Mouse (Mus musculus) neural tube, embryonic 11.5 days (tissue): Measurements from ENCODE around the gene Kcnma1. TPM values are rescaled to one million over a fixed set of nuclear protein-coding genes. Genes with fewer than 3 reads are reported as not detected.

Source experiments
- ATAC-seq: fragments of 200-750 bp; cut with Nextera tagmentation; 2 replicates; pipeline ENCODE4 v1.8.0; 2017; ENCODE audit warnings: moderate number of reproducible peaks, mild to moderate bottlenecking, moderate TSS enrichment, moderate library complexity; ENCODE audit not compliant: insufficient read depth, low FRiP score, low TSS enrichment
- DNase-seq: peaks from one replicate; pipeline ENCODE4 v3.0.0-alpha.2; 2015; ENCODE audit warnings: low spot score
- H3K27ac ChIP-seq: fragments of 300-500 bp; sonication (generic); 2 replicates; pipeline ENCODE4 v1.5.1; 2014; ENCODE audit warnings: low read depth, mild to moderate bottlenecking, low read length
- H3K27me3 ChIP-seq: fragments of 300-500 bp; sonication (generic); 2 replicates; pipeline ENCODE4 v1.6.1; 2014; ENCODE audit warnings: mild to moderate bottlenecking, low read length, mixed read lengths; ENCODE audit not compliant: control insufficient read depth, insufficient read depth
- H3K36me3 ChIP-seq: fragments of 300-500 bp; sonication (generic); 2 replicates; pipeline ENCODE4 v1.6.1; 2014; ENCODE audit warnings: mild to moderate bottlenecking, low read length, moderate library complexity, mixed read lengths; ENCODE audit not compliant: control insufficient read depth, insufficient read depth
- H3K4me1 ChIP-seq: fragments of 300-500 bp; sonication (generic); 2 replicates; pipeline ENCODE4 v1.6.1; 2014; ENCODE audit warnings: low read length, mixed read lengths; ENCODE audit not compliant: control insufficient read depth, insufficient read depth
- H3K4me2 ChIP-seq: fragments of 300-500 bp; sonication (generic); 2 replicates; pipeline ENCODE4 v1.6.1; 2014; ENCODE audit warnings: low read depth, mild to moderate bottlenecking, moderate library complexity
- H3K4me3 ChIP-seq: fragments of 300-500 bp; sonication (generic); 2 replicates; pipeline ENCODE4 v1.5.1; 2014; ENCODE audit warnings: low read depth, low read length
- H3K9ac ChIP-seq: fragments of 300-500 bp; sonication (generic); 2 replicates; pipeline ENCODE4 v1.6.1; 2014; ENCODE audit warnings: mild to moderate bottlenecking, low read length
- H3K9me3 ChIP-seq: fragments of 300-500 bp; sonication (generic); 2 replicates; pipeline ENCODE4 v1.6.1; 2016; ENCODE audit warnings: low read length; ENCODE audit not compliant: control insufficient read depth
- WGBS: fragments of 180-500 bp; shearing (Covaris S2); extraction: QIAGEN DNeasy Blood & Tissue Kit; methylation state at CpG from one replicate; pipeline ENCODE4 v1.1.7; 2014; 5-methylcytosine and 5-hydroxymethylcytosine counted together
- polyA plus RNA-seq: library from polyadenylated mRNA; unstranded; fragments of >200 nt; fragmentation: Nextera tagmentation; extraction: Ambion mirVana; gene quantifications from 2 replicates; pipeline ENCODE4 v1.2.1, GENCODE M21; 2014

Gene Kcnma1
- polyA plus RNA-seq, 1 experiment from 2014 or later, result 2.7 TPM

- Histone ChIP-seq H3K36me3 (no peaks in the 10 kb centered on the region), H3K4me1 (no peaks in the 10 kb centered on the region), H3K9me3 (no peaks in the 10 kb centered on the region), H3K4me3 (no peak overlapping the region), H3K9ac (no peak overlapping the region), H3K4me2 (no peak overlapping the region), H3K27me3 (no peaks in the 10 kb centered on the region), H3K27ac (no peak overlapping the region)
- no peak for DNase-seq
- no peak for ATAC-seq
- WGBS, result 56% methylated on average over 7 of the region's 7 CpGs
Observed at GRCm38 (mm10) chr14:23723701-23724430, 290.4 kb downstream of the Kcnma1 start.

- H3K9me3 ChIP-seq, result no peaks in the 10 kb centered on the region
- no peak overlapping the region for H3K4me3 ChIP-seq
- no peak overlapping the region for H3K9ac ChIP-seq
- H3K36me3 ChIP-seq, result no peaks in the 10 kb centered on the region
- no peak for DNase-seq
- 80% methylated on average over 3 of the region's 3 CpGs for WGBS
- H3K4me1 ChIP-seq, result no peaks in the 10 kb centered on the region
- no peak overlapping the region for H3K27ac ChIP-seq
- no peaks in the 10 kb centered on the region for H3K27me3 ChIP-seq
- H3K4me2 ChIP-seq, result no peak overlapping the region
- ATAC-seq, result no peak
Observed at GRCm38 (mm10) chr14:23719246-23719645, 295.0 kb downstream of the Kcnma1 start.

DNA sequence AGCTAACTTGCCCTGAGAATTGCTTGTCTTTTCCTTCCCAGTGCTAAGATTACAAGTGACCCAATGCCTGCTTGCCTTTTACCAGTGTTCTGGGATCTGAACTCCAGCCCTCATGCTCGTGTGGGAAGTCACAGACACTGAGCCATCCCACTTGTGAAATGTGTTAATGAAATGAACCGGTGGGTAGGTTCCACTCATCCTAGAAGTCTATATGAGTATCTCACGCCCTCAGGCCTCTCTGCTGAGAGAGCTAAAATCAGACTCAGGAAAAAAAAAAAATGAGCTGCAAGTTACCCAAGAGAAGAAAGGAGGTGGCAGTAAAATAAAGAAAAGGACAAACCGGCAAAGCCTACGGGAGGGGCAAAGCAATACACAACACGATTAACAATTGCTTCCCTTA, 295.6 kb downstream of the Kcnma1 start:
- 83% methylated on average over 6 of the region's 6 CpGs for WGBS

DNA sequence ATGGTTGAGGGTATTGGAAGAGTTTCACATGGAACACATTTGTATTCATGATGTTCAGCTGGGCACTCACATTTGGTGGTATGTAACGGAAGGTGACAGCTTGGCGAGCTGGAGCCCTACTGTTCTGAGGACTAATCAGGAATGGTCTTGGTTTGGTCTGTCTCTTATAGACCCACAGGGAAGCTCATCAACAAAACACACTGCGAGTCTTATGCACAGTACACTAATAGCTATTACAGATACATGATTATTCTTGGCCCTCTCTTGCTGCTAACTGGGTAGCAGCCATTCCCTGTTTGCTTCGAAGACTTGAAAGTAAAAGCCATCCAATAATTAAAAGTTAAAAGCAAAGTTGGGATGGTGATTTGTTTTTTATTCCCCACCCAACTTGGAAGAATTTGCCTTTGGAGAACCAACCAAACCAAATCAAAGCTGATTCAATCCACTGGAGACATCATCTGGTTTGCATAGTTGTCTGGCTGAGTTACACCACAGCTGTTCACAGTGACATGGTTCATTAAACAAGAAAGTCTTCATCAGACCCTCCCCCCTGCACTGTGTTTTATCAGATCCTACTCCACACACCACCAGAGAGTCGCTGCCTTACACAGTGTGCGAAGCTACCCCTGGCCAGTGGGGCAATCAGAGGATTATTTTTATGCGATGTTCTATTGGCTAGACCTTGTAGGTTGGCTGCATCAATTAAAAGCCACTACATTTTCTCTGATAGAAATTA, 299.7 kb downstream of the Kcnma1 start:
- WGBS, result 65% methylated on average over 7 of the region's 7 CpGs
- no peak overlapping the region for H3K9ac ChIP-seq
- no peaks in the 10 kb centered on the region for H3K36me3 ChIP-seq
- H3K4me1 ChIP-seq, result no peaks in the 10 kb centered on the region
- DNase-seq (no peak), ATAC-seq (no peak)
- no peaks in the 10 kb centered on the region for H3K27me3 ChIP-seq
- H3K9me3 ChIP-seq, result no peaks in the 10 kb centered on the region
- no peak overlapping the region for H3K4me3 ChIP-seq
- H3K4me2 ChIP-seq, result no peak overlapping the region
- H3K27ac ChIP-seq, result no peak overlapping the region

More for the DNA sequence above, 295.6 kb downstream of the Kcnma1 start:
- Histone ChIP-seq H3K36me3 (no peaks in the 10 kb centered on the region), H3K4me2 (no peak overlapping the region), H3K4me1 (no peaks in the 10 kb centered on the region), H3K27me3 (no peaks in the 10 kb centered on the region), H3K9me3 (no peaks in the 10 kb centered on the region), H3K4me3 (no peak overlapping the region), H3K27ac (no peak overlapping the region), H3K9ac (no peak overlapping the region)
- ATAC-seq (no peak), DNase-seq (no peak)

DNA sequence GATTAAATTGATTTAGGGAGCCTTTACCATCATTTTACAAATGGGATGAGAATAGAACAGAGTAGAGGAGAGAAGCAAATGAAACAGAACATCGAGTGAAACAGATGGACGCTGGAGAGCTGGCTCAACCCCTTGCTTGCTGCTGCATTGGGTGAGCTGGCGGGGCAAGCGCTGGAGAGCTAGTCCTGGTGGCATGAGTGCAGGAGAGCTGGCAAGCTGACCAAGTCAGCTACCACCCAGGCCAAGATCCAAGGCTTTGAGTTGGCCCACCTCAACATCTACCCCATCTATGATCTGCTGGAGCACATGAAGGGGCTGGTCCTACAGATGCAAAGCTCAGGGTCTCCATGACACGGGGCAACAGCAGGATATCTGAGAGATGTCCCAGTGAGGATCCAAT, 301.4 kb downstream of the Kcnma1 start:
- Histone ChIP-seq H3K9ac (no peak overlapping the region), H3K4me2 (no peak overlapping the region), H3K27ac (no peak overlapping the region), H3K36me3 (no peaks in the 10 kb centered on the region), H3K4me1 (no peaks in the 10 kb centered on the region), H3K27me3 (no peaks in the 10 kb centered on the region), H3K4me3 (no peak overlapping the region), H3K9me3 (no peaks in the 10 kb centered on the region)
- 85% methylated on average over 5 of the region's 5 CpGs for WGBS
- DNase-seq, result no peak
- ATAC-seq, result no peak

- H3K4me2 ChIP-seq, result no peak overlapping the region
- H3K4me3 ChIP-seq, result no peak overlapping the region
- no peaks in the 10 kb centered on the region for H3K4me1 ChIP-seq
- H3K9me3 ChIP-seq, result no peaks in the 10 kb centered on the region
- H3K27ac ChIP-seq, result no peak overlapping the region
- no peaks in the 10 kb centered on the region for H3K27me3 ChIP-seq
- no peaks in the 10 kb centered on the region for H3K36me3 ChIP-seq
- no peak overlapping the region for H3K9ac ChIP-seq
- DNase-seq (no peak), ATAC-seq (no peak)
- WGBS, result 72% methylated on average over 7 of the region's 7 CpGs
Observed at GRCm38 (mm10) chr14:23710954-23711353, 303.3 kb downstream of the Kcnma1 start.

- 84% methylated on average over 10 of the region's 10 CpGs for WGBS
- ATAC-seq (no peak), DNase-seq (no peak)
- Histone ChIP-seq H3K36me3 (no peaks in the 10 kb centered on the region), H3K4me1 (no peaks in the 10 kb centered on the region), H3K9ac (no peak overlapping the region), H3K9me3 (no peaks in the 10 kb centered on the region), H3K4me3 (no peak overlapping the region), H3K27me3 (no peaks in the 10 kb centered on the region), H3K4me2 (no peak overlapping the region), H3K27ac (no peak overlapping the region)
Observed at GRCm38 (mm10) chr14:23706837-23707236, 307.5 kb downstream of the Kcnma1 start.

- WGBS, result 67% methylated on average over 3 of the region's 3 CpGs
- no peaks in the 10 kb centered on the region for H3K4me1 ChIP-seq
- no peaks in the 10 kb centered on the region for H3K27me3 ChIP-seq
- H3K9me3 ChIP-seq, result no peaks in the 10 kb centered on the region
- no peak for ATAC-seq
- no peak overlapping the region for H3K4me2 ChIP-seq
- H3K27ac ChIP-seq, result no peak overlapping the region
- H3K9ac ChIP-seq, result no peak overlapping the region
- no peak overlapping the region for H3K4me3 ChIP-seq
- DNase-seq, result no peak
- H3K36me3 ChIP-seq, result no peaks in the 10 kb centered on the region
Observed at GRCm38 (mm10) chr14:23705647-23706046, 308.6 kb downstream of the Kcnma1 start.

- DNase-seq (no peak), ATAC-seq (no peak)
- Histone ChIP-seq H3K9ac (no peak overlapping the region), H3K4me3 (no peak overlapping the region), H3K27me3 (no peaks in the 10 kb centered on the region), H3K36me3 (no peaks in the 10 kb centered on the region), H3K27ac (no peak overlapping the region), H3K4me1 (no peaks in the 10 kb centered on the region), H3K9me3 (no peaks in the 10 kb centered on the region), H3K4me2 (no peak overlapping the region)
Observed at GRCm38 (mm10) chr14:23704303-23704702, 310.0 kb downstream of the Kcnma1 start.
